Mouse (Mus musculus): ENCODE data around the gene Mef2b. TPM values are rescaled to one million over a fixed set of nuclear protein-coding genes. Genes with fewer than 3 reads are reported as not detected.
"Not testable (repeated sequence)": the region's sequence is repeated elsewhere in the genome, so short reads cannot be mapped to it uniquely, and the experiment has no call there.

Gene Mef2b
- total and polyA plus RNA-seq, 2 experiments from 2014 or later: 0.52 to 0.90 TPM

DNA sequence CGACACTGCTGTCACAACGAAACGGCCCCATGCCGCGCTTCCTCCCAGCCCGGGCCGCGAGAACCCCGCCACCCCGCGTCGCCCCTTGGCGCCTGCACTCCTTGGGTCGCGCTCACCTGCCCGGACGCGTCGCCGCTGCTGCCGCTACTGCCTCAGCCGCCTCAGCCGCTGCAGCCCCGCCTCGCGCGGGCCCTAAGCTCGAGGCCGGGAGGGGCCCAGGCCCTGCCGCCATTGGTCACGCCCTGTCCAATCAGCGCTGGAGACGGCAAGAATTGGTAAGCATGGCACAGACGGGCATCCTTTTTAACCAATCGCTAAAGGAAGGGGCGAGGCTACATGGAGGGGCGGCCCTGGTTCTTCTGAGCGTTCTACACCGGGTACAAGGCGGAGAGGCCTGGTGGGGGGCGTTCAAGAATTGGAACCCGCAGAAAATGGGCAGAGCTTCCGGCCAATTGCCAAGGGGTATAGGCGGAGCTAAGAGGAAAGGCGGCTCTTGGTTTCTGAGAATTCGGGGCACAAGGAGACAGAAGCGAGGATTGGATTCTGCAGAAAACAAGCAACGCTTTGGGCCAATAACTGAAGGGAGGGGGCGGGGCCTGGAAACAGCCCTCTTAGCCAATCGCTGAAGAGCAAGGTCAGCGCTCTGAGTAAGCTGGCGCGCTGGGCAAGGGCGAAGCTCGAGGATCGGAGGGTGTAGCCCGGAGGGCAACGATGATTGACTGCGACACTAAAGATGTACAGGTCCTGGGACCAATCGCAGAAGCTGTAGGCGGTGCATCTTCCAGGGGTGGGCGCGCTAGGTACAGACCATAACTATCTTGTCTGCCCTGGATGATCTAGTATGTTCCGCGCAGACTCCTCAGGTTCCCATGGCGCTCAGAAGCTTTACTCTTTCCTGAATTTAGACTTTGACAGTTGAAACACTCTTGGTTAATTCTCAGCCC, 72.9 kb downstream of the Mef2b start, which contains the start of gene Slc25a42:
TSS of gene Slc25a42 (minus strand) at position 194 of the 944 bp plus-strand sequence.
- Histone ChIP-seq H3K27ac (peak within 1 kb of the TSS; percentile 83), H3K9ac (replicated peaks; ENCODE audit: low read length) (peak within 1 kb of the TSS; percentile 71), H3K27me3 (ENCODE audit: insufficient read depth, low read length) (peaks cover 3% of the 10 kb centered on the region; the same call in 1 of the 2 replicates), H3K4me2 (ENCODE audit: low read depth, low read length) (peak within 1 kb of the TSS; percentile 91), H3K36me3 (ENCODE audit: insufficient read depth, low read length) (no peaks in the 10 kb centered on the region), H3K4me3 (ENCODE audit: low read length) (peak within 1 kb of the TSS; percentile 69), H3K9me3 (ENCODE audit: low read length) (no peaks in the 10 kb centered on the region), H3K4me1 (ENCODE audit: insufficient read depth, low read length) (no peaks in the 10 kb centered on the region)
- WGBS: 1% methylated on average over 66 of the region's 66 CpGs
- DNase-seq (ENCODE audit: low spot score) (peak; percentile 99), ATAC-seq (peak; percentile 97)
- no peak for TF ChIP-seq CTCF (IDR thresholded peaks at IDR 0.05; ENCODE audit: low read depth)

DNA sequence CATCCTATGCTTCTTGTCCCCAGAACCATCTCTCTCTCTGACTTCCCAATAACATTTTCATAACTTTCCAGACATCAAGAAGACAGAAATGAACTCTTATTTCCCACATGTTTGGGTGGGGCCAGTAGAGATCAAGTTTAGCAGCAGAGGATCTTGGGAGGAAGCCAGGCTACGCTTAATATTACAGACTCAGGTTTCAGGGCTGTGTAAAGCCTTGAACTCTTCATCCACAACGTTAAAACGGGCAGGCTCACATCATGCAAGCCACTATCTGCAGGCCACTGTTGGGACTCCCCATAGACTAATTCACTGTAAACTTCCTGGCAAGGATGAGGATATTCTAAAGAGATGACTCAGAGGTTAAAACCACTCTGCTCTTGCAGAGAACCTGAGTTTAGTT, 74.9 kb downstream of the Mef2b start:
- TF ChIP-seq CTCF (IDR thresholded peaks at IDR 0.05; ENCODE audit: low read depth): no peak
- Histone ChIP-seq H3K4me3 (ENCODE audit: low read length) (no peak overlapping the region), H3K4me1 (ENCODE audit: insufficient read depth, low read length) (no peaks in the 10 kb centered on the region), H3K4me2 (ENCODE audit: low read depth, low read length) (no peak overlapping the region), H3K27me3 (ENCODE audit: insufficient read depth, low read length) (no peaks in the 10 kb centered on the region), H3K9ac (replicated peaks; ENCODE audit: low read length) (no peak overlapping the region), H3K27ac (no peak overlapping the region), H3K9me3 (ENCODE audit: low read length) (no peaks in the 10 kb centered on the region), H3K36me3 (ENCODE audit: insufficient read depth, low read length) (no peaks in the 10 kb centered on the region)
- DNase-seq (ENCODE audit: low spot score) (no peak), ATAC-seq (no peak)
- 77% methylated on average over 3 of the region's 3 CpGs for WGBS

DNA sequence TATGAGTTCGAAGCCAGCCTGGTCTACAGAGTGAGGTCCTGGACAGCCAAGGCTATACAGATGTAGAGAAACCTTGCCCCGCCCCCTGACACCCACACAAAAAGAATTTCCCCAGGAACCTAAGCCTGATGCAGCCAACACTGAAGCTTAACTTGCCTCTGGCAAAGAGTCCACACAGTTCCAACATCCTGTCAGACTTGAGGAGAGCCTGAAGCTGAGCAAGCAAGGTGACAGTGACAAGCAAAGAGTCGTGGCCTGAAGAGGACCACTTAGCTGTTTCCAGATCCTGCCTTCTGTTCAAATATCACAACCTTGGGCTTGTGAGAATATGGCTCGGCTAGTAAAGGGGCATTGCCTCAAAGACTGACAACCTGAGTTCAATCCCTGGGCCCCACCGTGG, 75.6 kb downstream of the Mef2b start:
- Histone ChIP-seq H3K9me3 (ENCODE audit: low read length) (no peaks in the 10 kb centered on the region), H3K4me1 (ENCODE audit: insufficient read depth, low read length) (no peaks in the 10 kb centered on the region), H3K9ac (replicated peaks; ENCODE audit: low read length) (no peak overlapping the region), H3K4me3 (ENCODE audit: low read length) (no peak overlapping the region), H3K4me2 (ENCODE audit: low read depth, low read length) (no peak overlapping the region), H3K27me3 (ENCODE audit: insufficient read depth, low read length) (no peaks in the 10 kb centered on the region), H3K27ac (peak overlapping the region; percentile 43; the same call in 1 of the 2 replicates), H3K36me3 (ENCODE audit: insufficient read depth, low read length) (no peaks in the 10 kb centered on the region)
- DNase-seq (ENCODE audit: low spot score) (no peak), ATAC-seq (no peak)
- TF ChIP-seq CTCF (IDR thresholded peaks at IDR 0.05; ENCODE audit: low read depth): no peak
- WGBS: 75% methylated on average over 5 of the region's 5 CpGs

DNA sequence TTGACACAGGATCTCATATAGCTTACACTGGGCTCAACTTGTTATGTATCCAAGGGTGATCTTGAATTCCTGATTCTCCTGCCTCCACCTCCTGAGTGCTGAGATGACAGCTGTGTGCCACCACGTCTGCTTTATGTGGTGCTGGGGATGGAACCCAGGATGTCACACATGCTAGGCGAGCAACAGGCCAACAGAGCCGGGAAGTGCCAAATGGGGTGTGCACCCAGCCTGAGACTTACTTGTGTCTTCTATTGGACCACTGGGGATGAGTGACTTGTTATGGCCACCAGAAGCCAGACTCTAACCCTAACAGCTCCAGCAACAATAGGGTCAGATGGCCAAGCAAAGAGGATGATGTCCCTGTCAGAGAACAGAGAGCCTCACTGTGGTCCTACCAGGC, 76.7 kb downstream of the Mef2b start:
- not testable (repeated sequence) for H3K4me3 ChIP-seq (ENCODE audit: low read length); DNase-seq (ENCODE audit: low spot score); H3K4me1 ChIP-seq (ENCODE audit: insufficient read depth, low read length); H3K27me3 ChIP-seq (ENCODE audit: insufficient read depth, low read length); ATAC-seq; H3K9ac ChIP-seq (replicated peaks; ENCODE audit: low read length); H3K36me3 ChIP-seq (ENCODE audit: insufficient read depth, low read length); H3K4me2 ChIP-seq (ENCODE audit: low read depth, low read length); H3K9me3 ChIP-seq (ENCODE audit: low read length)
- 59% methylated on average over 3 of the region's 3 CpGs for WGBS
- H3K27ac ChIP-seq: peak overlapping the region; percentile 43; the same call in 1 of the 2 replicates

DNA sequence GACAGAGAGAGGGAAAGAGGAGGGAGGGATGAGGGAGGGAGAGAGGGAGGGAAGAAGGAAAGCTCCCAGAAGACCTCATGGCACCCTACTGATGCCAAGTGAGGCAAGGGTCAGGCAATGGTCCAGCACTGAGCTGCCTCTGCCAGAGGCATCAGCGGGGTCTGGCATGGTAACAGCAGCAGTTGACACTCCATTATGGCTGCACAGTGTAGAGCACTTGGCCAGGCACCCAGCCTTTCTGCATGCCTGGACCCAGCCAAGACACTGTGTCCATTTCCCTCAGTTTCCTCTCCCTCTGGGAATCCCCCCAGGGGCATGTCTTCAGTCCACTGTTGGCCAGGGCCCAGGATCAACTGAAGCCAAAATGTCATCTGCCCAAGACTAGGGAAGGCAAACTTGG, 77.1 kb downstream of the Mef2b start:
- H3K4me2 ChIP-seq (ENCODE audit: low read depth, low read length): no peak overlapping the region
- H3K4me1 ChIP-seq (ENCODE audit: insufficient read depth, low read length): no peaks in the 10 kb centered on the region
- H3K36me3 ChIP-seq (ENCODE audit: insufficient read depth, low read length): peaks cover 5% of the 10 kb centered on the region; the same call in 1 of the 2 replicates
- H3K27me3 ChIP-seq (ENCODE audit: insufficient read depth, low read length): no peaks in the 10 kb centered on the region
- no peak overlapping the region for H3K9ac ChIP-seq (replicated peaks; ENCODE audit: low read length)
- H3K27ac ChIP-seq: peak overlapping the region; percentile 42; the same call in 1 of the 2 replicates
- WGBS: 38% methylated on average over 1 of the region's 1 CpGs
- H3K9me3 ChIP-seq (ENCODE audit: low read length): no peaks in the 10 kb centered on the region
- no peak overlapping the region for H3K4me3 ChIP-seq (ENCODE audit: low read length)
- peak; percentile 86 for DNase-seq (ENCODE audit: low spot score)
- peak; percentile 51 for ATAC-seq
- TF ChIP-seq CTCF (IDR thresholded peaks at IDR 0.05; ENCODE audit: low read depth): no peak

Small RNA genes lying within 50 kb of the gene (microRNA-seq; reads per million reads assigned to microRNA genes)
- 0.72 to 3.7 reads per million in 2 experiments for gene Mir7066

Other genes starting within 250 kb of the Mef2b start
- 1.6 and 1.8 TPM in 2 replicates for gene Tssk6, start 237.5 kb upstream of the Mef2b start, total RNA-seq (2014; rRNA removed)
- 3.7 and 4.3 TPM in 2 replicates for gene Tssk6, start 237.5 kb upstream of the Mef2b start, polyA plus RNA-seq (2015; fragmentation: Nextera tagmentation; extraction: Ambion mirVana)
- 61.0 and 91.4 TPM in 2 replicates for gene Ndufa13, start 237.2 kb upstream of the Mef2b start, total RNA-seq (2014; rRNA removed)
- gene Ndufa13, start 237.2 kb upstream of the Mef2b start, polyA plus RNA-seq (2015; fragmentation: Nextera tagmentation; extraction: Ambion mirVana): 269 and 275 TPM in 2 replicates
- 8.4 and 10.7 TPM in 2 replicates for gene Yjefn3, start 237.0 kb upstream of the Mef2b start, total RNA-seq (2014; rRNA removed)
- 13.3 and 13.8 TPM in 2 replicates for gene Yjefn3, start 237.0 kb upstream of the Mef2b start, polyA plus RNA-seq (2015; fragmentation: Nextera tagmentation; extraction: Ambion mirVana)
- 38.4 and 41.9 TPM in 2 replicates for gene Gatad2a, start 143.3 kb upstream of the Mef2b start, total RNA-seq (2014; rRNA removed)
- 23.4 and 23.6 TPM in 2 replicates for gene Gatad2a, start 143.3 kb upstream of the Mef2b start, polyA plus RNA-seq (2015; fragmentation: Nextera tagmentation; extraction: Ambion mirVana)
- gene Mau2, start 97.0 kb upstream of the Mef2b start, total RNA-seq (2014; rRNA removed): 155 and 172 TPM in 2 replicates
- 50.1 and 50.3 TPM in 2 replicates for gene Mau2, start 97.0 kb upstream of the Mef2b start, polyA plus RNA-seq (2015; fragmentation: Nextera tagmentation; extraction: Ambion mirVana)
- 15.1 and 15.4 TPM in 2 replicates for gene Sugp1, start 96.9 kb upstream of the Mef2b start, total RNA-seq (2014; rRNA removed)
- 42.9 and 47.1 TPM in 2 replicates for gene Sugp1, start 96.9 kb upstream of the Mef2b start, polyA plus RNA-seq (2015; fragmentation: Nextera tagmentation; extraction: Ambion mirVana)
- gene Tm6sf2, start 66.8 kb upstream of the Mef2b start, total RNA-seq (2014; rRNA removed): 0.25 TPM in 1 of 2 replicates, not detected in the other
- gene Tm6sf2, start 66.8 kb upstream of the Mef2b start, polyA plus RNA-seq (2015; fragmentation: Nextera tagmentation; extraction: Ambion mirVana): 0.19 and 0.37 TPM in 2 replicates
- gene Hapln4, start 56.3 kb upstream of the Mef2b start, total RNA-seq (2014; rRNA removed): 2.0 and 4.5 TPM in 2 replicates
- 2.5 and 2.9 TPM in 2 replicates for gene Hapln4, start 56.3 kb upstream of the Mef2b start, polyA plus RNA-seq (2015; fragmentation: Nextera tagmentation; extraction: Ambion mirVana)
- 429 and 473 TPM in 2 replicates for gene Ncan, start 18.8 kb upstream of the Mef2b start, total RNA-seq (2014; rRNA removed)
- gene Ncan, start 18.8 kb upstream of the Mef2b start, polyA plus RNA-seq (2015; fragmentation: Nextera tagmentation; extraction: Ambion mirVana): 155 and 183 TPM in 2 replicates
- gene Nr2c2ap, start 8.4 kb upstream of the Mef2b start, total RNA-seq (2014; rRNA removed): 6.1 and 9.4 TPM in 2 replicates
- gene Nr2c2ap, start 8.4 kb upstream of the Mef2b start, polyA plus RNA-seq (2015; fragmentation: Nextera tagmentation; extraction: Ambion mirVana): 48.5 and 50.2 TPM in 2 replicates
- 13.8 and 20.5 TPM in 2 replicates for gene Rfxank, start 557 bp upstream of the Mef2b start, total RNA-seq (2014; rRNA removed)
- gene Rfxank, start 557 bp upstream of the Mef2b start, polyA plus RNA-seq (2015; fragmentation: Nextera tagmentation; extraction: Ambion mirVana): 8.4 and 9.7 TPM in 2 replicates
- 71.4 and 74.0 TPM in 2 replicates for gene Borcs8, start 212 bp upstream of the Mef2b start, total RNA-seq (2014; rRNA removed)
- gene Borcs8, start 212 bp upstream of the Mef2b start, polyA plus RNA-seq (2015; fragmentation: Nextera tagmentation; extraction: Ambion mirVana): 47.5 and 55.0 TPM in 2 replicates
- 53.7 and 72.4 TPM in 2 replicates for gene Tmem161a, start 32.6 kb downstream of the Mef2b start, total RNA-seq (2014; rRNA removed)
- 45.2 and 46.4 TPM in 2 replicates for gene Tmem161a, start 32.6 kb downstream of the Mef2b start, polyA plus RNA-seq (2015; fragmentation: Nextera tagmentation; extraction: Ambion mirVana)
- gene Slc25a42, start 72.6 kb downstream of the Mef2b start, total RNA-seq (2014; rRNA removed): 12.0 and 17.1 TPM in 2 replicates
- 8.2 and 8.3 TPM in 2 replicates for gene Slc25a42, start 72.6 kb downstream of the Mef2b start, polyA plus RNA-seq (2015; fragmentation: Nextera tagmentation; extraction: Ambion mirVana)
- gene Sugp2, start 94.5 kb downstream of the Mef2b start, total RNA-seq (2014; rRNA removed): 123 and 128 TPM in 2 replicates
- gene Sugp2, start 94.5 kb downstream of the Mef2b start, polyA plus RNA-seq (2015; fragmentation: Nextera tagmentation; extraction: Ambion mirVana): 56.7 and 61.4 TPM in 2 replicates
- gene Armc6, start 94.8 kb downstream of the Mef2b start, total RNA-seq (2014; rRNA removed): 108 TPM in 2 replicates
- gene Armc6, start 94.8 kb downstream of the Mef2b start, polyA plus RNA-seq (2015; fragmentation: Nextera tagmentation; extraction: Ambion mirVana): 96.4 and 102 TPM in 2 replicates
- 40.3 and 42.3 TPM in 2 replicates for gene Homer3, start 143.1 kb downstream of the Mef2b start, total RNA-seq (2014; rRNA removed)
- 20.4 and 21.2 TPM in 2 replicates for gene Homer3, start 143.1 kb downstream of the Mef2b start, polyA plus RNA-seq (2015; fragmentation: Nextera tagmentation; extraction: Ambion mirVana)
- 36.4 and 53.8 TPM in 2 replicates for gene Ddx49, start 162.8 kb downstream of the Mef2b start, total RNA-seq (2014; rRNA removed)
- 40.4 and 47.5 TPM in 2 replicates for gene Ddx49, start 162.8 kb downstream of the Mef2b start, polyA plus RNA-seq (2015; fragmentation: Nextera tagmentation; extraction: Ambion mirVana)
- gene Cope, start 162.8 kb downstream of the Mef2b start, total RNA-seq (2014; rRNA removed): 126 and 159 TPM in 2 replicates
- 286 and 291 TPM in 2 replicates for gene Cope, start 162.8 kb downstream of the Mef2b start, polyA plus RNA-seq (2015; fragmentation: Nextera tagmentation; extraction: Ambion mirVana)
- gene Cers1, start 176.1 kb downstream of the Mef2b start, total RNA-seq (2014; rRNA removed): 92.5 and 101 TPM in 2 replicates
- gene Cers1, start 176.1 kb downstream of the Mef2b start, polyA plus RNA-seq (2015; fragmentation: Nextera tagmentation; extraction: Ambion mirVana): 43.4 and 45.5 TPM in 2 replicates
- 5.3 and 8.4 TPM in 2 replicates for gene Gdf1, start 190.1 kb downstream of the Mef2b start, total RNA-seq (2014; rRNA removed)
- gene Gdf1, start 190.1 kb downstream of the Mef2b start, polyA plus RNA-seq (2015; fragmentation: Nextera tagmentation; extraction: Ambion mirVana): 6.0 and 6.9 TPM in 2 replicates
- 40.4 and 48.4 TPM in 2 replicates for gene Upf1, start 213.6 kb downstream of the Mef2b start, total RNA-seq (2014; rRNA removed)
- 8.6 and 10.3 TPM in 2 replicates for gene Upf1, start 213.6 kb downstream of the Mef2b start, polyA plus RNA-seq (2015; fragmentation: Nextera tagmentation; extraction: Ambion mirVana)
- 0.21 and 0.29 TPM in 2 replicates for gene Comp, start 233.8 kb downstream of the Mef2b start, total RNA-seq (2014; rRNA removed)
- gene Comp, start 233.8 kb downstream of the Mef2b start, polyA plus RNA-seq (2015; fragmentation: Nextera tagmentation; extraction: Ambion mirVana): 0.25 and 0.33 TPM in 2 replicates

All from hindbrain, postnatal 0 days (tissue).